Mouse (Mus musculus): ENCODE measurements around the gene Zer1. TPM values are rescaled to one million over a fixed set of nuclear protein-coding genes. Genes with fewer than 3 reads are reported as not detected.

Gene Zer1
- polyA plus RNA-seq, 1 experiment from 2014 or later, result 8.9 TPM

- Histone ChIP-seq H3K9me3 (ENCODE audit: low read depth, low read length) (no peaks in the 10 kb centered on the region), H3K9ac (peak overlapping the region; percentile 65; the same call in 1 of the 2 replicates), H3K4me1 (ENCODE audit: insufficient read depth) (0 out of 2 replicates have a peak, but pooled peaks cover 5% of the 10 kb centered on the region), H3K27ac (ENCODE audit: low read depth) (peak overlapping the region; percentile 94), H3K36me3 (ENCODE audit: insufficient read depth) (peaks cover 10% of the 10 kb centered on the region), H3K4me2 (peak overlapping the region; percentile 92), H3K4me3 (ENCODE audit: low read depth, low read length) (peak overlapping the region; percentile 64), H3K27me3 (ENCODE audit: insufficient read depth, low read length) (no peaks in the 10 kb centered on the region)
- DNase-seq (no peak), ATAC-seq (ENCODE audit: insufficient read depth) (no peak; the same call in 1 of the 2 replicates)
- TF ChIP-seq CTCF (IDR thresholded peaks at IDR 0.05; ENCODE audit: low read depth), result no peak
- WGBS, result 18% methylated on average over 10 of the region's 10 CpGs
These were observed 46.1 kb downstream of the Zer1 start for GRCm38 (mm10) chr2:30078349-30078712.

- Histone ChIP-seq H3K9me3 (ENCODE audit: low read depth, low read length) (no peaks in the 10 kb centered on the region), H3K4me3 (ENCODE audit: low read depth, low read length) (peak within 1 kb of the TSS; percentile 64), H3K27ac (ENCODE audit: low read depth) (peak within 1 kb of the TSS; percentile 94), H3K27me3 (ENCODE audit: insufficient read depth, low read length) (no peaks in the 10 kb centered on the region), H3K36me3 (ENCODE audit: insufficient read depth) (peaks cover 16% of the 10 kb centered on the region), H3K9ac (peak within 1 kb of the TSS; percentile 65), H3K4me1 (ENCODE audit: insufficient read depth) (0 out of 2 replicates have a peak, but pooled peaks cover 5% of the 10 kb centered on the region), H3K4me2 (peak within 1 kb of the TSS; percentile 92)
- ATAC-seq (ENCODE audit: insufficient read depth) (peak; percentile 85), DNase-seq (peak; percentile 95)
- peak; percentile 92 for TF ChIP-seq CTCF (IDR thresholded peaks at IDR 0.05; ENCODE audit: low read depth)
- under 1% methylated on average over 53 of the region's 53 CpGs for WGBS
These were observed 46.7 kb downstream of the Zer1 start, which contains the start of gene Pkn3 for GRCm38 (mm10) chr2:30077502-30078348. Gene Pkn3 (plus strand): TSS chr2:30077684.

- H3K27ac ChIP-seq (ENCODE audit: low read depth), result 0 out of 2 replicates have a peak overlapping the region, but pooled peaks have one; percentile 21
- H3K4me2 ChIP-seq, result peak overlapping the region; percentile 92
- WGBS, result 59% methylated on average over 6 of the region's 6 CpGs
- DNase-seq, result no peak
- no peaks in the 10 kb centered on the region for H3K27me3 ChIP-seq (ENCODE audit: insufficient read depth, low read length)
- H3K4me3 ChIP-seq (ENCODE audit: low read depth, low read length), result no peak overlapping the region
- ATAC-seq (ENCODE audit: insufficient read depth), result peak; percentile 16
- H3K4me1 ChIP-seq (ENCODE audit: insufficient read depth), result 0 out of 2 replicates have a peak, but pooled peaks cover 5% of the 10 kb centered on the region
- H3K9ac ChIP-seq, result no peak overlapping the region
- peaks cover 21% of the 10 kb centered on the region for H3K36me3 ChIP-seq (ENCODE audit: insufficient read depth)
- TF ChIP-seq CTCF (IDR thresholded peaks at IDR 0.05; ENCODE audit: low read depth), result no peak
- no peaks in the 10 kb centered on the region for H3K9me3 ChIP-seq (ENCODE audit: low read depth, low read length)
These were observed 47.4 kb downstream of the Zer1 start for GRCm38 (mm10) chr2:30076959-30077358.

GRCm38 (mm10) chr2:30076439-30076838, 47.9 kb downstream of the Zer1 start:
- ATAC-seq (ENCODE audit: insufficient read depth) (no peak), DNase-seq (peak; percentile 6)
- Histone ChIP-seq H3K4me3 (ENCODE audit: low read depth, low read length) (no peak overlapping the region), H3K36me3 (ENCODE audit: insufficient read depth) (peaks cover 24% of the 10 kb centered on the region), H3K4me1 (ENCODE audit: insufficient read depth) (0 out of 2 replicates have a peak, but pooled peaks cover 5% of the 10 kb centered on the region), H3K27me3 (ENCODE audit: insufficient read depth, low read length) (no peaks in the 10 kb centered on the region), H3K9ac (no peak overlapping the region), H3K27ac (ENCODE audit: low read depth) (no peak overlapping the region), H3K4me2 (no peak overlapping the region), H3K9me3 (ENCODE audit: low read depth, low read length) (no peaks in the 10 kb centered on the region)
- no peak for TF ChIP-seq CTCF (IDR thresholded peaks at IDR 0.05; ENCODE audit: low read depth)
- WGBS, result 91% methylated on average over 8 of the region's 9 CpGs

- no peak overlapping the region for H3K4me3 ChIP-seq (ENCODE audit: low read depth, low read length)
- DNase-seq, result no peak
- H3K9ac ChIP-seq, result no peak overlapping the region
- H3K36me3 ChIP-seq (ENCODE audit: insufficient read depth), result peaks cover 26% of the 10 kb centered on the region
- TF ChIP-seq CTCF (IDR thresholded peaks at IDR 0.05; ENCODE audit: low read depth), result no peak
- no peak for ATAC-seq (ENCODE audit: insufficient read depth)
- no peak overlapping the region for H3K27ac ChIP-seq (ENCODE audit: low read depth)
- H3K4me2 ChIP-seq, result no peak overlapping the region
- H3K4me1 ChIP-seq (ENCODE audit: insufficient read depth), result 0 out of 2 replicates have a peak, but pooled peaks cover 5% of the 10 kb centered on the region
- H3K27me3 ChIP-seq (ENCODE audit: insufficient read depth, low read length), result no peaks in the 10 kb centered on the region
- H3K9me3 ChIP-seq (ENCODE audit: low read depth, low read length), result no peaks in the 10 kb centered on the region
- 53% methylated on average over 3 of the region's 3 CpGs for whole genome bisulfite sequencing
These were observed 48.8 kb downstream of the Zer1 start for GRCm38 (mm10) chr2:30075625-30076024.

GRCm38 (mm10) chr2:30073285-30073684, 51.1 kb downstream of the Zer1 start:
- WGBS, result 72% methylated on average over 3 of the region's 3 CpGs
- no peak for TF ChIP-seq CTCF (IDR thresholded peaks at IDR 0.05; ENCODE audit: low read depth)
- no peak overlapping the region for H3K9ac ChIP-seq
- H3K27ac ChIP-seq (ENCODE audit: low read depth), result no peak overlapping the region
- 0 out of 2 replicates have a peak, but pooled peaks cover 2% of the 10 kb centered on the region for H3K4me1 ChIP-seq (ENCODE audit: insufficient read depth)
- ATAC-seq (ENCODE audit: insufficient read depth), result no peak
- no peak overlapping the region for H3K4me2 ChIP-seq
- H3K27me3 ChIP-seq (ENCODE audit: insufficient read depth, low read length), result no peaks in the 10 kb centered on the region
- no peak overlapping the region for H3K4me3 ChIP-seq (ENCODE audit: low read depth, low read length)
- peaks cover 50% of the 10 kb centered on the region for H3K36me3 ChIP-seq (ENCODE audit: insufficient read depth)
- no peak for DNase-seq
- H3K9me3 ChIP-seq (ENCODE audit: low read depth, low read length), result no peaks in the 10 kb centered on the region

GRCm38 (mm10) chr2:30072875-30073274, 51.5 kb downstream of the Zer1 start:
- H3K9ac ChIP-seq, result no peak overlapping the region

More at GRCm38 (mm10) chr2:30072875-30073274, 51.5 kb downstream of the Zer1 start:
- TF ChIP-seq CTCF (IDR thresholded peaks at IDR 0.05; ENCODE audit: low read depth), result no peak
- no peak overlapping the region for H3K4me3 ChIP-seq (ENCODE audit: low read depth, low read length)
- WGBS, result 73% methylated on average over 7 of the region's 7 CpGs
- DNase-seq (no peak), ATAC-seq (ENCODE audit: insufficient read depth) (no peak)
- no peak overlapping the region for H3K4me2 ChIP-seq
- 0 out of 2 replicates have a peak, but pooled peaks cover 3% of the 10 kb centered on the region for H3K4me1 ChIP-seq (ENCODE audit: insufficient read depth)
- no peaks in the 10 kb centered on the region for H3K27me3 ChIP-seq (ENCODE audit: insufficient read depth, low read length)
- H3K27ac ChIP-seq (ENCODE audit: low read depth), result no peak overlapping the region
- peaks cover 54% of the 10 kb centered on the region for H3K36me3 ChIP-seq (ENCODE audit: insufficient read depth)
- no peaks in the 10 kb centered on the region for H3K9me3 ChIP-seq (ENCODE audit: low read depth, low read length)

All from lung, embryonic 14.5 days (tissue).